Mouse (Mus musculus) NIH3T3 (cell line): Measurements from ENCODE around the gene Asb14.

Experiments
- DNase-seq: peaks from one replicate; pipeline ENCODE4 v3.0.0-alpha.2; 2012; ENCODE audit warnings: low read depth

The Asb14 gene

GRCm38 (mm10) chr14:26960518-26960917 lies 66.2 kb downstream of the Asb14 start:
- DNase-seq = no peak
